Mouse (Mus musculus) erythroblast, embryonic 14.5 days (primary cell): ENCODE data around the gene Nr2c1.

Source experiments
- GATA1 ChIP-seq: IDR thresholded peaks from 2 replicates; pipeline ENCODE4 v1.6.1; 2012; ENCODE audit warnings: low read length, inconsistent platforms, mixed read lengths
- TAL1 ChIP-seq: IDR thresholded peaks from 3 replicates; pipeline ENCODE4 v1.6.1; 2012; ENCODE audit warnings: low read length, inconsistent platforms, mixed read lengths

GRCm38 (mm10) chr10:94151488-94151887, 3.7 kb downstream of the Nr2c1 start:
- TF ChIP-seq GATA1 = no peak
- no peak for TF ChIP-seq TAL1
